Mouse (Mus musculus) E14TG2a.4 (cell line): ENCODE measurements around the gene Efcab11.

ENCODE experiments used
- CTCF ChIP-seq: conservative IDR thresholded peaks from 2 replicates; pipeline ENCODE4 v1.5.1; 2014; ENCODE audit warnings: low read length
- NANOG ChIP-seq: IDR thresholded peaks from 2 replicates; pipeline ENCODE4 v1.6.1; 2014; ENCODE audit warnings: borderline replicate concordance, low read length, mixed read lengths
- POU5F1 ChIP-seq: IDR thresholded peaks from 2 replicates; pipeline ENCODE4 v1.6.1; 2014; ENCODE audit warnings: low read length, borderline replicate concordance

DNA sequence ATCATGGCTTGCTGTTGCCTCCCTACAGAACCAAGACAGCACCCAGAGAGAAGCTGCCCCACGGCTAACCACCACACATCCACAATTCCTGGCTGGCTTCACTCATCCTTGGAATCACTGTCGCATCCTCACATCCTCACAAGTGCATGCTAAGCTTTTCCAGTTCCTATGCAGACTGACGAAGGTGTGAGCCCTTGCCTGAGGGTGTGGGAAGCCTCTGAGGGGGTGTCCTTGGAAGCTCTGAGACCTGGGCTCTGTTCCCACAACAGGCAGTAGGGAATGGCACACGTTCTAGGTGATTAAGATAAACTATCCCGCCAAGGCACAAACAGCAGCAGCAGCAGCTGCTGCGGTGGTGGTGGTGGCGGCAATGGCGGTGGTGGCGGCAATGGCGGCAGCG is 164.5 kb downstream of the Efcab11 start:
- TF ChIP-seq CTCF, result no peak
- TF ChIP-seq POU5F1, result no peak
- TF ChIP-seq NANOG, result no peak
